Mouse (Mus musculus) kidney, postnatal 10 days (tissue): ENCODE data around the gene Gm5089.
A peak's percentile ranks its signal among the peaks of the same experiment; 100 is the strongest.

Experiments used
- DNase-seq: peaks from one replicate; pipeline ENCODE4 v3.0.0; 2021; ENCODE audit warnings: mixed read lengths

Gene Gm5089

DNA sequence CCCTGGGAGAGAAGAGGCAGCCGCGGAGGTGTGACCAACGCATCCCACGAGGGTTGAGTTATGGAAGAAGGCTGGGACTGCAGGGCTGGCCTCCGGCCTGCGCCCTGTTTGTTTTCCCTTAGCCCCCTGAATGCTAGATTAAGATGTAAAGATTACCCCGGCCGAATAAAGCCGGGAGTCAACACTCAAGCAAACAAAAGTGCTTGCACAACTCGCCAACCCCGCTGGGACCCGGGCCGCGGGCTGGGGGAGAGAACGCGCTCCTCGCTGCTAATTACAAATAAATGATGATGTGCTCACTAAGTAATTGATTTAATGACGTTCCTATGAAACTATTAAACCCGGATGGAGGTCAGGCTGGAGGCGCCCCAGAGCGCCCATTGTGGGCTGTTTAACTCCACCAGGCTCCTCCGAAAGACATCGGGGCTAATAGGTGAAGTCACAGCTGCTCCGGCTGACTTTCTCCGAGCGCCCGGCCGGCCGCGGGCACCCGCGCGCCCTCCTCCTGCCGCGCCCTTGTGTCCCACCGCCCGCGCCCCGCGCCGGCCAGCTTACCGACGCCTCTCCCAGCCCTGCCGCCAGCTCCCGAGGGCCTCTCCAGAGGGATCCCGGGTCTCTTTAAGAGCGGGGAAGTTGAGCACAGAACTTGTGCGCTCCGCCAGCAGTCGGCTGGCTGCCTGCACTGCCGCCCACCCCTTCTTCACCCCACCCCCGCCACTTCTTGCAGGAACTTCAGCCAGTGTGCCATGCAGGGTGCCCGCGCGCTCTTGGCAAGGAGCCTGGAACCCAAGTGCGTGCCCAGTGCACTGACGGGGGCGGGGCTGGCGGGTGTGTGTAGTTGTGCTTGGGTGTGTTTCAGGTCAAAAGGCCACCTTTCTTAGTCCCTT lies at the start of gene Gm5089:
TSS of gene Gm5089 (minus strand) at position 620 of the 887 bp plus-strand sequence.
- DNase-seq, result peak; percentile 59

DNA sequence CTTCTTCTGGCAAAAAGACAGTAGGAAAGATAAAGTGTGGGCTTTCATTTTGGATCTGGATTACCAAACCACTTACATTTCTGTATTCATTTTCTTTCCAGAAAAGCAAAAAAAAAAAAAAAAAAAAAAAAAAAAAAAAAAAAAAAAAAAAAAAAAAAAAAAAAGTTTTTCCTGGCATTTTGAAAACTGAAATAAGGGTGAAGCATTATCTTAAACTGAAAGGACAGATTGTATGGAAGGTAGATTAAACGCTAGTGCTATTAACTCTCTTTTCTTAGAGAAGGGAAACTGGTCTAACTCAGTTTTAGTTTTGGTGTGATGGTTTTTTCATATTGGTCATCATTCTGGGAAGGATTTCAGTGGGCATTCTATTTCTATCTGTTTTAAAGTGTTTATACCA lies 41.1 kb upstream of the Gm5089 start:
- no peak for DNase-seq

DNA sequence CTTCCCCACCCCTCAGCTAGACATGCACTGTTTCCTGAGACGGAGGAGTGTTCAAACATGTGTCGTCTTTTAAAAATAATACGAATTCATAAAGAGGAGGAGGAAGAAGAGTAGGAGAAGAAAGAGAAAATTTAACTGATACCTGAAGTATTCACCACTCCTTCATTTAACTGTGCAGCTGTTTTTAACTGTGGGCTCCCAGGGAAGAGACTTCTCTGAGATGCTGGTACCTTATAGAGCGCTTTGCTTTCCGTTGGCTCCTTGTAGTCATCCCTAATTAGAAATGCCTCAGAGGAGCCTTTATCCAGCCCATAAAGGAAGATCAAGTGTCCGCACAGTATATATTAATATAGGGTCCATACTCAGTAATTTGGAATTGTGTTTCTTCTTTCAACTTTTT lies 40.6 kb upstream of the Gm5089 start:
- no peak for DNase-seq

DNA sequence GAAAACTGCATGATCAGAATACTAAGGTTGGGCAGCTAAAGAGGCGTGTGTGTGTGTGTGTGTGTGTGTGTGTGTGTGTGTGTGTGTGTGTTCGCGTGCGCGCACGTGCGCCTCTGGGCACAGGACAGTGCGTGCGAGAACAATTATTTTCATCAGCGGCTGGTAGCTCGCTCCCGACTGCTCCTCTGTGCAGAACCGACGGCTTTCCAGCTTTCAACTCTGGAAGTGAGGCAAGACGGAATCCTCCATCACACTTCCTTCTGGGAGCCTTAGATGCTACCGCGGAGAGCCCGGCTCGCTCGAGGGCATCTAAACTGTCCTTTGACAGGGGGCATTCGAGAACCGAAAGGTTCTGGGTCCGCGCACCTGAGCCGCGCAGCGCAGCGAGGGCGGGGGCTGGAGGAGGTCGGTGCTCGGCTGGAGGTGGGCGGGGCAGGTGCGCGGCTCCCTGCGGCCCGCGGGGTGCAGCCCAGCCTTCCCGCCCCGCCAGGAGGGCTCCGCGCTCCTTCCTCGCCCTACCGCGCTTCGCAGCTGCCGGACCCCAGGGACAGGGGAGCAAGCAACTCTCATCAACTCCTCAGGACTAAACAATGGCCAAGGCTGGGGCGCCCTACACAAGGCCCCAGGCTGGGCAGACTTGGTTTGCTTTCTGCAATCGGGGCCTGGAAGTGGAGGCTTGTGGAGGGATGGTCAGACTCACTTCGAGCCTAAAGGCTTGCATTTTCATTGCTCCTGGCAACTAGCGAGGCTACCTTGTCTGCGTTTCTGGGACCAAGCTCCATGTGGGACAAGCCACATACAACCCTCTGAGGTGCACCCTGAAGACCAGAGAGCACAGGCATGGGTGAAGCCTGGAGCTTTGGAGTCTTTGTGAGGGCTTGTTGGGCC lies 39.8 kb upstream of the Gm5089 start, which contains the start of gene Gm10837:
TSS of gene Gm10837 (plus strand) at position 146 of the 888 bp plus-strand sequence.
- no peak for DNase-seq

DNA sequence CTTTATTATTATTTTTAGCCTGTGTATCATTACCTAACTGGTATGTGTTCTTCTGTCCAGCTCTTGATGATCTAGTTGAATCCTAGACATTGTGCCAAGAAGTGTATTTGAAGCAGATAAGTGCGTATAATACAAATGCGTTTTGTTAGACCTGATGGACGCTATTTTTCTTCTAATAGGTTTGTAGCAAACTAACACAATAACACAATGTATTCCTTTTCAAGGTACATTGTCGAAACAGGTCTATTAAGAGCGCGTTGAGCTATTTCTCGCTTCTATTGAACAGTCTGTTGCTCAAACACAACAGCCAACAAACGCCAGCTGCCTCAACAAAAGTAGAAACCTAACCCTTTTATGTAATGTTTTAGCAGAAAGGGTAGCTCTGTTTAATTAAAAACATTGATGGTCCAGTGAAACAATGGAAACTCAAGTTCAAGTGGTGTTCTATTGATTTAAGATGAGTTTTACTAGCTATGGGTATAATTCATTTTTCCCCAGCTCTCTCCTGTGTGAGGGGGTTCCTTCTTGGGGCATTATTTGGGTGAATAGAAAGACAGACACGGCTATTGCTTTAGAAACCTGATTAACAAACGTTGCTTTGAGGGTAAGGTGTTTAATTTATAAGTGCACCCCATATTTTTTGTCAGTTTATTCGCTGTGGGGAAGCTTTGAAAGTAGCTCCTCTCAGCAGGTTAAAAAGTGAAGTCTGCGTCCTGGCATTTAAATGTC lies 38.9 kb upstream of the Gm5089 start:
- DNase-seq, result no peak

DNA sequence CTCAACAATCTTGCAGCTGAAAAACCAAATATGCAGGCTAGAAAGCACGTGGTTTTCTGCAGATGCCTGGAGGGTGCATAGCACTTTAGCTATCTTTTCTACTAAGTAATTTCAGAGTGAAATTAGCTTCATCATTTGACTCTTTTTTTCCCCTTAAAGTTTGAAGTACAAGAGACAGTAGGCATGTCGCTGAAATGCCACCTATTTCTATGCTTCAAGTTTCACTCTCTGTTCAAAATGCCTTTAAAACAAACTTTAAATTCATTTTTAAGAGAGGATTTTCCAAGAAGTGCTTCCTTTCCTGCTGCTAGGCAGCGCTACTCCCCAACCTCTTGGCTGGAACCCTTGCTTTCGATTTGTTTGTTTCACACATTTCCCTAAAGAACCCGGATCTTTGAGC lies 38.1 kb upstream of the Gm5089 start:
- no peak for DNase-seq

DNA sequence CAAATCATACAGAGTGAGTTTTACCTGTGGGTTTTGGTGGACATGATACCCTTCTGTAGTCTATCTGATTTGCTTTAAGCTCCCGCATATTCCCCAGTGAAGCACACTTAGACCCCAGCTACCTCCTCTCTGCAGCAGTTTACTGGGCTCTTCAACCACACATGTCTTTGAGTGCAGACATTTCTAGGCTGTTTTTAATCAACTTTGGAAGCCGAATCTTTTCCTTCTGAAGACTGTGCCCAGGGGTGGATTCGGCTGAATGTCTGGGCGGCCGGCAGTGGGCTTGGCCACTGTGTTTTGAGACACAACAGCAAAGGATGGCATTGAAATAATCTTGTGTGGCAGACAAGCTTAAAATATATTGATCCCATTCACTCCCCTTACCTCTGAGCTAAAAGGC lies 36.5 kb upstream of the Gm5089 start:
- DNase-seq, result no peak

DNA sequence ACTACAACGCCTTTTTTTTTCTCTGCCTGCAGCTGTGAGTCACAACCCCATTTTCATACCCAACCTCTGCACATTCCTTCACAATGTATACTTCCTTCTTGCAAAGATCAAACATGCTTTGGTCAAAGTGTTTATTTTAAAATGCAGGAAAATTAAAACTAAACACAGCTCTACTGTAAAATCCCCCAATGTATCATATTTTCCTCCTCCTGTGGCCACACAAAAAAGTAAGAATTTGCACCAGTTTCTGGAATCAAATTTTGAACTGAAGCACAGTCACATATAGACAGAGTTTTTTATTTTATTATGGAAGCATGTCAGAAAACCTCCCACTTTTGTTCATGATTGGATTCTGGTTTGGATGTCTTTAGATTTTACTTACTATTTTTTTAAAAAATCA lies 35.7 kb upstream of the Gm5089 start:
- DNase-seq, result no peak

DNA sequence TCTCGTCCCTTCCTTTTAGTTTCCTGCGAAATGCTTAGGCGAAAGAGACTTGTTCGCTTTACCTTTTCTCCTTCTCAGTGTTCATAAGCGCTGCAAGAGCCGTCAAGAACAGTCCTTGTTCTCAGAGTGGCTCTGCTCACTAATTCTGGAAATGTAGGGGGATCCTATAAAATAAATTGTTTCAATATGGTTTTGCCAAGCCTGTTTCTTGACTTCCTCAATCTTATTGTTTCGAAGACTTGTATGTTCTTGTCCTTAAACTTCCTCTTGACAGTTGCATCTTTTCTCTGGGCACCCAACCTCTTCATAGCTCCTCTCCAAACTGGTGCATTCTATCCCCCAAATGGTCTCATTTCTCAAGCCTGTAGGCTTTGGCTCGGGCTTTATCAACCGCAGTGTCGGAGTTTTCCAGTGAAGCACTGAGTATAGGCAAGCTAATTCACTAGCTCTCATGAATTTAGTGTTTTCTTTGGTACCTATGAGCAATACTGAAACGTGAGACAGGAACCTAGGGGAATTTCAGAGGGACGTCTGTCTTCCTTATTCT lies 34.8 kb upstream of the Gm5089 start:
- DNase-seq, result no peak

DNA sequence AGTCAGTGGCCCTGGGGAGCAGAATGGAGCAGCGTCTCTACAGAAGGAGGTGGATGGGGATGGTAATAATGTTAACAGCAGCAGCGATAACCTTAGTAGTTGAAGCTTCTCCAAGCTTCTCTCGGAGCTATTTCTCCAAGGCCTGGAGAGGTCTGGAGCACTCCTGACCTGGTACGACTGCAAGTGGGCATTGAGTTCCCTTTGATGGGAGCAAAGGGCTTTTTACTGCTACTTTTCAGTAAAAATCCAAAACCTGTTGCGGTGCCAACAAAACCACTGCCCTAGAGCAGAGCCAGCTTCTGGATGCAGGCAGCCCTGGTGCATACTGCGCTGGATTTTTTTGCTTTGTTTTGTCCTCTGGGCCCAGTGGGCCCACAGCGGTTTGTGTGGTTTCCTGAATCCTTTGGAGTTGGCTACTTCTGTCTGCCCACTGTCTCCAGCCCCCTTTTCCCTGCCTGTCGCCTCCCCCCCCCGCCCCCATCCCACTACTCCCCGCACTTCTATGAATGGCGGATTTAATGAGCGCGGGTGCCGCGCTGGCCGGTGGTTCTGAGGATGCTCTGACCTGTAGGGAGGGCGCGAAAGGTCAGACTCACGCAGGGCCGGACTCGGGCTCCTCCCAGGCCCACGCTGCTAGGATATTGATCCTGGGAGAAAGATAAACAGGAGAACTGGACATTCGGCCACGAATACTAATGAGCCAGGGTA lies 34.1 kb upstream of the Gm5089 start:
- no peak for DNase-seq

DNA sequence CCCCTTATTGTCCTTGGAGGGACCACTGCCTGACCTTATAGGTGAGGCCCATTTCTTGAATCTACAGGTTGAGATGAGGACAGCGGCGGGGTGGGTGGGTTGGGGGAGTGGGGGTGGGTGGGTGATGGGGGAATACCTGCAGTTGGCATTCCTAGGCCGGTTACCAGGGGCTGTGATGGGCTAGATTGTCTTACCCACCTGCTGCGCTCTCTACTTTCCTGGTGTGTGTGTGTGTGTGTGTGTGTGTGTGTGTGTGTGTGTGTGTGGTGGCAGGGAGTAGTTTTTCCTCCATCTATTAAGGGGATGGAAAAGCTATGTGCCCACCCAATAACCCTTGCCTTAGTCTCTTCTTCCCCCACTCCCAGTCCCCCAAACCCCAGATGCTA lies 33.5 kb upstream of the Gm5089 start:
- no peak for DNase-seq

DNA sequence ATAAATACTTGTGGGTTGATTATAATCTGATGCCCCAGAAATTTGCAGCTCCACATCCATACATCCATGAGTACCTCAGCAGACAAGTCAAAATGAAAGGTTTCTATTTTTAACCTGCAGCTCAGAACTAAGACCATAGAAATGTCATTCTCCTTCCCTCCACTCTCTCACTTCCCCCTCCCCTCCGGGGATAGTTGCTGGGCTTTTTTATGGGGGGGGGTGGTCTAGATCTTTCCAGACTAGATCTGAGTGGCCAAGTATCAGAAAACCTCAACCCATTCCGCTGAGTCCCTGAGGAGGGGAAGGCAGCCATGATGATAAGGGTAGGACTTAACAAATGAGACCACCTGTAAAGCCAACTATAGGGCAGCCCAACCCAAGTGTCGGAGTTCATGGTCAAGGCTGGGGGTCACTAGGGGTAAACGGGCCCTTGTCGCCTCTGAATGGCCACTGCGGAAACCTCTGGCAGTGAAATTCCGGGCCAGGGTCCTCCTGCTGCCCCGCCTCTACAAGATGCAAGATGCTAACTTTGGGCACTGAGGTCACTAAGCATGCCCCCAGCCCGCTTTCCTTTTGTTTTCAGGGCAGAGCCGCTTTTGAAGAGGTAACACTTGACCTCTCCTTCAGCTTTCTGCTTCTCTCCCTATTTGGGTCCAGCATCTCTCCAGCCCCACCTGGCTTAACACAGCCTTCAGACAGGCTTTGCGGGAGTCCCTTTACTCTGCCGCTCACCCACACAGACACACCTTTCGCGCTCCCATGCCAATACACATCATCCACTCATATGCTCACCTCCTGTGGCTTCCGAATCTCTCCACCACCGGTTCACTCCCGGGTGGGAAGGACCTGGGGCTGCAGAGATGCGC lies 32.9 kb upstream of the Gm5089 start:
- no peak for DNase-seq

DNA sequence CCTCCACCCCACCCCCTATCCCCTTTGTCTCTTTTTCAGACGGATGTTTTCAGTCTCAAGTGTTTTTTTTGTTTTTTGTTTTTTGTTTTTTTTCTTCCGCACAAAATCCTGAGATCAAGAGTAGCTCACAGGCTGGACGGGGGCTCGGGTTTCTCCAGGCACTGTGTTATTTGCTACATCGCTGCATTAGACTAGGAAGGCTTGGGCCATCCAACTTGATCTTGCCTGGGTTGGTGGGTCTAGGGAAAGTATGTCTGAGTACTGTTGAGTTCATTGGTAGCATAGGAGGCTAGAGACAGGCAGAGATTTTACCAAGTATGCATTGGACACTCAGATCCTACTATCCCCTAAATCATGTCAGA lies 32.1 kb upstream of the Gm5089 start:
- no peak for DNase-seq

DNA sequence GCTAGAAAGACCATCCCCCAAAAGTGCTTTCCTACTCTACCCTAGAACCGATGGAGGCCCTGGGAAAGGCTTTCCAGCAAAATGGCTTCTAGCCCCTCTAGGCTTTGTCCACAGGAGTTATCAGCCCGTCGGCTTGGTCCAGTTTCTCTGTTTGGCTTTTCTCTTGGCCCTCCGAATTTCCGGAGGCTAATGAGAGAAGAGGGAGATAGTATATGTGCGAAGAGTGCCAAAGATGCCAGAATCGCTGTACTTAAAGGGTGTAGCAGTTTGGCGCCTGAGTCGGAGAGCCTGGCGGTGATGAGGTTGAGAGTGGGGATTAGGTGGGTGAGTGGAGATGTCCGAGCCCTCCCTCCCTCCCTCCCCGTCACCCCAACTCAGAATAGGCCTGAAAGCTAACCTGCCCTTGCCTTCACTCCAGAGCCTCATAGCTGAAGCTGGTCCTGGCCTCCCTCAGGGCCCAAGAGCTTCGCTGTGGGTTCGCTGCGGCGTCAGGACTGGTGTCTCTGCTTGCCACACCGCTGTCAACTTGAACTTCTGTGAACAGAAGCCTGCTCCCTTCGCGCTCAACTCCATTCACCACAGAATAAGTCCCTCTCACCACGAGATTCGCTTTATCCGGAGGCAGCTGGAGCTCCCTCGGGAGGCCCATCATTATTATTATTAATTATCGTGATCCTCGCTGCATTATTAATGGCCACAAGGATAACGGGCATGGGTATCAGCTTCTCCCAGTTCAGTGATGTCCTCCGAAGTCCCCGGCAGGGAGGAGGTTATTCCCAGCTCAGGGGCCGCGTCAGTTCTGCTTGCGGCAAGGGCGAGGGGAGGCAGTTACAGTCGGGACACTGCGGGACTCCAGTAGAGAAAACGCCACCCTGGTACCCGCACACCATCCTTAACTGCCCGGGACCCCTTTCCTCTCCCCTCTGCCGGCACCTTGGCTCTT lies 31.4 kb upstream of the Gm5089 start:
- no peak for DNase-seq

DNA sequence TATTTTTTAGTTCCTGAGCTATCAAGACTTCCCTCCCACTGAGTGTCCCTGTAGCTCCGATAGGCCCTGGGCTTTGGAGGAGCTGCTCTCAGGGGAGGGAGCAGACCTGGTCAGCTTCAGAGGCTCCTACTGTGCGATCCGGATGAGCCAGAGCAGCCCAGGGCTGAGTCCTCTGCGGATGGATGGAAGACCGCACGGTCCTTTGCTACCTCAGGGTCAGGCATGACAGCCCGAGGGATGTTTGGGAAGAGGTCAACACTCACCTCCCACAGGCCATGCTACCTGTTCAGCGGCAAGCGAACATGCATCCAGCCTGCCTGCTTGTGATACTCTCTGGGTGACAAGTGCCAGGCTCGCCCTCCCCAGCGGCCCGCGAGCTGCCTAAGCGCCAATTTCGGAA lies 30.3 kb upstream of the Gm5089 start:
- DNase-seq, result no peak

DNA sequence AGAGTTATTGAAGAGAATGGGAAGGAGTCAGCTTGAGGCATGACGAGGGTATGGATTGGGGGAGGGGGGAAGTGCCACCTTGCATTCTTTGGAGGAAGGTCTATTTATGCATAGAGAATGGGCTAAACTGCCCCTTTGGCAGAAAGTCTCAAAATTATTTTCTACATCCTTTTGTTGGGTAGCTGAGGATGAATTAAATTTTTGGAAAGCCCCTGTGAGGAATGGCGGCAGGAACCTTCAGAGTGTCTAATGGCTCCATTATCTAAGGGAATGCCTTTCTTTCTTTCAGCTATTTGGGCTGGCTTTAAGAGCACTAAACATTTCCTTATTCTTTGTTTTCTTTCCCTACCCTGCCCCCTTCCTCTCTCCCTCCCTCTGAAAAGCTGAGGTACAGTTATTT lies 29.4 kb upstream of the Gm5089 start:
- DNase-seq, result no peak

DNA sequence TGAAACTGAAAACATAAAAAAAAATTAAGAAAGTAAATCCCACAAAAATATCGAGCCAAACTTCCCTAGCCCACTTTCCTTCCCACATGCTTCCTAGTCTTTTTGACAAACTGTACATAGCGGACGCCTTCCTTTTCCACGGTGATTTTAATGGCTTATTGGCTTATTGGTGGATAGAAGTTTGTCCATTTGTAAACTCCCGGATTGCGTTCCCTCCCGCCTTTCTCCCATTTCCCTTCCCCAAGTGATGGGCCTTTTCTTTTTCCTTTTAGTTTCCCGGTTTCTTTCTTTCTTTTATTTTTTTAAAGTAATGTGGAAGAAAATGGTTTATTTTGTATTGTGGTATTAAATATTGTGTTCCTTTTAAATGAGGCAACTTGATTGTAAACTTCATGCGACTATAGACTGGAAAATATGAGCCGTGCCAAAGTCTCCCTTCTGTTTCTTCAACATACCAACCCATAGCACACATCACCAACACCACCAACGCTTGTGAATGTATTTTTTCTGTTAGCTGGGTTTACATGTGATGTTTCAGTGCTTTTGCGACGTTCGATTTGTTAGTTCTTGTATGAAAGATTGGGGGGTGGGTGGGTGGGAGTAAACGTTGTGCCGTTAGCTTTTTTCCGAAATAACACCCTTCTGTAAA lies 28.7 kb upstream of the Gm5089 start:
- DNase-seq, result no peak

DNA sequence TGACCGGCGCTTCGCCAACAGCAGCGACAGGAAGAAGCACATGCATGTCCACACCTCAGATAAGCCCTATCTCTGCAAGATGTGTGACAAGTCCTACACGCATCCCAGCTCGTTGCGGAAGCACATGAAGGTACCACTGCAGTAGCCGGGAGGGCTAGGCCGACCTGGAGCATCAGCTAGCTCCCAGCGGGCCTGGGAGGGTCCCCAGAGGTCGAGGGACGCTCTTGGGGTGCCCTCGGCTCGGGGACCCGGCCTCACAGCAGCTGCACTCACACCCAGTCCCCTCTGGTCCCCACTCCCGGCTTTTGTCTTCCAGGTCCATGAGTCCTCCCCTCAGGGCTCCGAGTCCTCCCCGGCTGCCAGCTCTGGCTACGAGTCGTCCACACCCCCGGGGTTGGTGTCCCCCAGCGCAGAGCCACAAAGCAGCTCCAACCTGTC lies 27.7 kb upstream of the Gm5089 start:
- no peak for DNase-seq

DNA sequence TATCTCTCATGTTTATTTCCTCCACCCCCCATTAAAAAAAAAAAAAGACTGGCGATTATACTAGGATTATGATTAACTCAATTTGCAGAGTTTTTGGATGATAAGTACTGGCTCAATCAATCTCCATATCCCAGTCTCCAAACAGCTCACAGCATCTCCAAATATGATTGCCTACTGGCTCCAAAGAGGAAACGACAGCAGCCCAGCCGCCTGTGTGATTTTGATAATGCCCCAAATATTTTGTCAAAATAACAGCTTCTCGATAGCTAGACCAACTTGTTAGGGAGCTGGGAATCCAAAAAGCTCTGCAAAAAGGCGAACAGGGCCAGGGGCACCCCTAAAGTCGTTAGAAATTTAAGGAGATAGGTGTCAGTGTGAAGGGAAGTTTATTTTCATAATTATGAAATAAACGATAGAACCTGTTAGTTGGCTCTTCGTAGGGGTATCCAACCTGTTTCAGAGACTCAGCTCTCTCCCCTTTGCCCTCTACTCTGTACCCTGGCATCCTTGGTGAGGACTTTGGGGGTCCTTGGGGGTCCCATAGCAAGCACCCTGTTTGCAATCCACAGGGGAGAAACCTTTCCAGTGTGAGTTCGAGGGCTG lies 27.2 kb upstream of the Gm5089 start:
- no peak for DNase-seq
